Mouse (Mus musculus): Measurements from ENCODE around the gene Frat1. TPM values are rescaled to one million over a fixed set of nuclear protein-coding genes. Genes with fewer than 3 reads are reported as not detected.

Gene Frat1
- polyA plus RNA-seq, 1 experiment = 1.3 TPM

DNA sequence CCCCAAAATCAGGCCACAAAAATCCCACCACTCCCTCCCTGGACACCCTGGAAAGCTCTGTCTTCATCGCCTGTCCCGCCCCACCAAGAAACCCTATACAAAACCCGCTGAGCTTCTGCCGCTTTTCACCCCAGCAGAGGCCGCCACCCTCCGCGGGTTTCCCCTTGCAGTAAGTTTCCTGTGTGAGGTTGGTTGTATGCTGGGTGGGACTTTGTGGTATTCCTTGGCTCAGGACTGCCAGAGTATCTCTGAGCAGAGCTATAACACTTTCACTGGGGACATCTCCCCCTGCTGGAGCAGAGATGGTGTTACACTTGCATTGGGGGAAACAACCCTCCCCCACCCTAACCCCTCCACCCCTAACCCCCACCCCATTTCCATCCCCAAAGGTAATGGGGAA is 26.4 kb upstream of the Frat1 start:
- Histone ChIP-seq H3K36me3 (ENCODE audit: control insufficient read depth, insufficient read depth, low read length) (no peaks in the 10 kb centered on the region), H3K4me3 (ENCODE audit: insufficient read depth, low read depth, low read length) (no peak overlapping the region), H3K27ac (ENCODE audit: insufficient read depth, low read depth, low read length) (no peak overlapping the region), H3K4me1 (ENCODE audit: control insufficient read depth, insufficient read depth, low read length) (no peaks in the 10 kb centered on the region), H3K27me3 (replicated peaks; ENCODE audit: control insufficient read depth, insufficient read depth, low read length) (no peaks in the 10 kb centered on the region)
- TF ChIP-seq CTCF (conservative IDR thresholded peaks at IDR 0.05; ENCODE audit: insufficient read depth, insufficient read length, low read depth, low read length) (0 out of 2 replicates have a peak, but pooled peaks have one; percentile 12), POLR2A (IDR thresholded peaks at IDR 0.05; ENCODE audit: low read depth, low read length) (no peak)
- WGBS = 58% methylated on average over 7 of the region's 7 CpGs
- no peak for DNase-seq

DNA sequence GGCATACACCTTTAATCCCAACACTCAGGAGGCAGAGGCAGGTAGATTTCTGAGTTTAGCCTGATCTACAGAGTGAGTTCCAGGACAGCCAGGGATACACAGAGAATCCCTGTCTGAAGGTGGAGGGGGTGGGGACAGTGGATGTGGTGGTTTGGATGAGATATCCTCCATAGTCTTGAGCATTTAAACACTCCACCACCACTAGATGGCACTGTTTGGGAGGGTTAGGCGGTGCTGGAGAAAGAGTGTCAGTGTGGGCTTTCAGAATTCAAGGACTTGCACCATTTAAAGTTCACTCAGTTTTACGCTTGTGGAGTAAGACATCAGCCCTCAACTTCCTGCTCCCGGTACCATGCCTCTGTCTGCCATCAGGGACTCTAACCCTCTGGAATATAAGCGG is 23.9 kb upstream of the Frat1 start:
- H3K4me3 ChIP-seq (ENCODE audit: insufficient read depth, low read depth, low read length) = no peak overlapping the region
- 89% methylated on average over 4 of the region's 4 CpGs for WGBS
- TF ChIP-seq CTCF (conservative IDR thresholded peaks at IDR 0.05; ENCODE audit: insufficient read depth, insufficient read length, low read depth, low read length) (peak; percentile 19; the same call in 1 of the 2 replicates), POLR2A (IDR thresholded peaks at IDR 0.05; ENCODE audit: low read depth, low read length) (no peak)

DNA sequence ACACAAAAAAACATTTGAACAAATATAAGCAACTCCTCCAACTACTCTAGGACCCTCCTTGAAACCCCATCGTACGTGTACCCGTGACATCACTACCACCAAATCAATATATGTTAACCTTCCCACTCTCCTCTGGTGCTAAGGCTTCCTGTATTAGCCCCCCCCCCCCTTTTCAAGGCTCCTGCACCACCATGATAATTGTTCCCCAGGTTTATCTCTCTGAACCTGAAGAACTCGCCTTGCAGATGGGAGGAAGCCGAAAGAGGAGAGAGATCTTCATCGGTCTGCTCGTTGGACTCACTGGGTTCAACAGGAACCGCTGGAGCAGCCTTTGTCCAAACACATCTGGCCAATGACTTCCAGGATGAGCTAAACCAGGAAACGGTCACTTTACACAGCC is 22.3 kb upstream of the Frat1 start:
- H3K27ac ChIP-seq (ENCODE audit: insufficient read depth, low read depth, low read length) = no peak overlapping the region
- no peaks in the 10 kb centered on the region for H3K4me1 ChIP-seq (ENCODE audit: control insufficient read depth, insufficient read depth, low read length)
- no peaks in the 10 kb centered on the region for H3K36me3 ChIP-seq (ENCODE audit: control insufficient read depth, insufficient read depth, low read length)
- WGBS = 82% methylated on average over 9 of the region's 9 CpGs
- no peak overlapping the region for H3K4me3 ChIP-seq (ENCODE audit: insufficient read depth, low read depth, low read length)
- no peak for DNase-seq
- TF ChIP-seq POLR2A (IDR thresholded peaks at IDR 0.05; ENCODE audit: low read depth, low read length) (no peak), CTCF (conservative IDR thresholded peaks at IDR 0.05; ENCODE audit: insufficient read depth, insufficient read length, low read depth, low read length) (no peak)
- no peaks in the 10 kb centered on the region for H3K27me3 ChIP-seq (replicated peaks; ENCODE audit: control insufficient read depth, insufficient read depth, low read length)

More for the DNA sequence above, 23.9 kb upstream of the Frat1 start:
- DNase-seq = no peak
- Histone ChIP-seq H3K27me3 (replicated peaks; ENCODE audit: control insufficient read depth, insufficient read depth, low read length) (no peaks in the 10 kb centered on the region), H3K4me1 (ENCODE audit: control insufficient read depth, insufficient read depth, low read length) (no peaks in the 10 kb centered on the region), H3K36me3 (ENCODE audit: control insufficient read depth, insufficient read depth, low read length) (no peaks in the 10 kb centered on the region), H3K27ac (ENCODE audit: insufficient read depth, low read depth, low read length) (no peak overlapping the region)

DNA sequence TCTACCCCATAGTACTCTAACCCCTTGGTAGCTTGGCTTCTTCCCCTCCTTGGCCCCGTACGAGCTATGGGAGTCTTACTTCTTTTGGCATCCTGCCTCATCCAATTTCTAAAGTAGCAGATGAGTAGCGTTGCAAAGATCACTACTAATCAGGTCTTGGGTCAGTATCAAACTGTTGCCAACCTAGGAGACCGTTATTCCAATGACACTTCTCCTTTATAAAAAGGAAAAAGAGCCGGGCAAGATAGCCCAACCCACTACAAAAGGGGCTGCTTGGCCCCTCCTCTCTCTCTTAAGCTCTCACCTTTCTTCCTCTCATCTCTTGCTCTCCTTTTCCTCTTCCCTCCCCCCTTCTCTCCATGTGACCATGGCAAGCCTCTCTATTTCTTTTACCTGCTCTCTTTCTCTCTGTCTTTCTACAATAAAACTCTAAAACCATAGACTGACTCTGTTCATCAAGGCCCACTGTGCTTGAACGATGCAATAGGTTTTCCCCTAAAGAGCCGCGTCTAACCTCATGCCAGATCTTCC is 21.6 kb upstream of the Frat1 start:
- TF ChIP-seq CTCF (conservative IDR thresholded peaks at IDR 0.05; ENCODE audit: insufficient read depth, insufficient read length, low read depth, low read length) (no peak), POLR2A (IDR thresholded peaks at IDR 0.05; ENCODE audit: low read depth, low read length) (no peak)
- no peaks in the 10 kb centered on the region for H3K27me3 ChIP-seq (replicated peaks; ENCODE audit: control insufficient read depth, insufficient read depth, low read length)
- no peak for DNase-seq
- H3K27ac ChIP-seq (ENCODE audit: insufficient read depth, low read depth, low read length) = no peak overlapping the region
- WGBS = 78% methylated on average over 8 of the region's 8 CpGs
- H3K4me3 ChIP-seq (ENCODE audit: insufficient read depth, low read depth, low read length) = no peak overlapping the region
- H3K4me1 ChIP-seq (ENCODE audit: control insufficient read depth, insufficient read depth, low read length) = no peaks in the 10 kb centered on the region
- H3K36me3 ChIP-seq (ENCODE audit: control insufficient read depth, insufficient read depth, low read length) = no peaks in the 10 kb centered on the region

DNA sequence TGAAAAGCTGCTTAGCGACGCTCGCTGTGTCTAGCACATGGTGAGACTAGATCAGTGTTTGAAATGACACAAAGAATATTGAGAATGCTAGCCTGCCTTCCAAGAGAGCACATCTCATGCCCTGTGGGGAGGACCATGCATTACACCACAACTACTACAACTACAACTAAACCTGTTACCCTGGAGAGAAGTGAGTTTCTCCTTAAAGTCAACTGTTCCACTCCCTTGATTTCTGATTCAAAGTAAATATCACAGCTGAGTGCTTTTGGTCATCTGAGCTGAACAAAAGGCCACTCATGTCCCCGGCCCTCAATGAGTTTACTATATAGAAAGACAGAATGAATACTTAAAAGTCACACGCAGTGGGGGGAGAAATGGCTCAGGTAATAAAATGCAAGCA is 19.7 kb upstream of the Frat1 start:
- no peak for TF ChIP-seq CTCF (conservative IDR thresholded peaks at IDR 0.05; ENCODE audit: insufficient read depth, insufficient read length, low read depth, low read length)
- no peak for TF ChIP-seq POLR2A (IDR thresholded peaks at IDR 0.05; ENCODE audit: low read depth, low read length)
- H3K4me3 ChIP-seq (ENCODE audit: insufficient read depth, low read depth, low read length) = no peak overlapping the region
- H3K27ac ChIP-seq (ENCODE audit: insufficient read depth, low read depth, low read length) = no peak overlapping the region
- no peak for DNase-seq
- H3K36me3 ChIP-seq (ENCODE audit: control insufficient read depth, insufficient read depth, low read length) = no peaks in the 10 kb centered on the region
- WGBS = 61% methylated on average over 5 of the region's 5 CpGs
- H3K4me1 ChIP-seq (ENCODE audit: control insufficient read depth, insufficient read depth, low read length) = no peaks in the 10 kb centered on the region
- H3K27me3 ChIP-seq (replicated peaks; ENCODE audit: control insufficient read depth, insufficient read depth, low read length) = no peaks in the 10 kb centered on the region

DNA sequence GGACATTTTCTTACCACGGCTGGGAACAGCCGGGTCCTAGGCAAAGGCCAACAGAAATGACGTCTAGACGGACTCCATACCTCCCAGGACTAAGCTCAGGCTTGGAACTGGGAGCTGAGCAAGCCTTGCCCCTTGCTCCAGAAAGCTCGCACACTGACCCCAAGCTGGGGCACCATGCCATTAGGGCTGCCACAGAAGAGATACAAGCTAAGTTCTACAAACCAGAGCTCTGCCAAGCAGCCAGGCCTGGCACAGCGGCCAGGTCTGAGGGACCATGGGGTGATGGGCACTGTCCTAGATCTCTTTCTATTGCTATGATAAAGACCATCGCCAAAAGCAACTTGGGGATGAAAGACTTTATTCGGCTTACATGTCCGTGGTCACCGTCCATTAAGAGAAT is 17.2 kb upstream of the Frat1 start:
- Histone ChIP-seq H3K36me3 (ENCODE audit: control insufficient read depth, insufficient read depth, low read length) (no peaks in the 10 kb centered on the region), H3K4me1 (ENCODE audit: control insufficient read depth, insufficient read depth, low read length) (no peaks in the 10 kb centered on the region), H3K27me3 (replicated peaks; ENCODE audit: control insufficient read depth, insufficient read depth, low read length) (no peaks in the 10 kb centered on the region), H3K27ac (ENCODE audit: insufficient read depth, low read depth, low read length) (no peak overlapping the region), H3K4me3 (ENCODE audit: insufficient read depth, low read depth, low read length) (no peak overlapping the region)
- no peak for DNase-seq
- TF ChIP-seq CTCF (conservative IDR thresholded peaks at IDR 0.05; ENCODE audit: insufficient read depth, insufficient read length, low read depth, low read length) (no peak), POLR2A (IDR thresholded peaks at IDR 0.05; ENCODE audit: low read depth, low read length) (no peak)
- 90% methylated on average over 10 of the region's 10 CpGs for WGBS

DNA sequence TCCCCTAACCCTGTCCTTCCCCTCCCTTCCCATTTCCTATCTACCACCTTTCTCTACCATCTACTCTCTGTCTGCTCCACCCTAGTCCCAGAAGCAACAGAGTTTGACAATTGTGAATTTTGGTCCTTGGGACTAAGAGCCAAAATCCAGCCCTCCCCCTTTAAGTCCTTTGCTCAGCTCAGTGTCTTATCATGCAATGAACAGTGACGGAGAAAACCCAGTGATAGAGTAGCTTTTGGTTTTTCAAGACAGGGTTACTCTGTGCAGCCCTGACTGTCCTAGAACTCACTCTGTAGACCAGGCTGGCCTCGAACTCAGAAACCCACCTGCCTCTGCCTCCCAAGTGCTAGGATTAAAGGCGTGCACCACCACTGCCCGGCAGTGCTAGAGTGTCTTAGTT is 16.4 kb upstream of the Frat1 start:
- no peak for TF ChIP-seq POLR2A (IDR thresholded peaks at IDR 0.05; ENCODE audit: low read depth, low read length)
- TF ChIP-seq CTCF (conservative IDR thresholded peaks at IDR 0.05; ENCODE audit: insufficient read depth, insufficient read length, low read depth, low read length) = no peak
- WGBS = 91% methylated on average over 4 of the region's 4 CpGs
- no peak overlapping the region for H3K4me3 ChIP-seq (ENCODE audit: insufficient read depth, low read depth, low read length)

More for the DNA sequence above, 16.4 kb upstream of the Frat1 start:
- Histone ChIP-seq H3K4me1 (ENCODE audit: control insufficient read depth, insufficient read depth, low read length) (no peaks in the 10 kb centered on the region), H3K27me3 (replicated peaks; ENCODE audit: control insufficient read depth, insufficient read depth, low read length) (no peaks in the 10 kb centered on the region), H3K27ac (ENCODE audit: insufficient read depth, low read depth, low read length) (no peak overlapping the region), H3K36me3 (ENCODE audit: control insufficient read depth, insufficient read depth, low read length) (no peaks in the 10 kb centered on the region)
- DNase-seq = no peak

Data from kidney, adult 2 months (tissue).